Mouse (Mus musculus) myocyte (in vitro differentiated cells): Measurements from ENCODE around the gene Pacsin3. TPM values are rescaled to one million over a fixed set of nuclear protein-coding genes. Genes with fewer than 3 reads are reported as not detected.

Source experiments
- H3K27me3 ChIP-seq: one replicate; pipeline ENCODE4 v1.6.1; 2011; ENCODE audit not compliant: control insufficient read depth, insufficient read depth, insufficient read length
- H3K36me3 ChIP-seq: one replicate; pipeline ENCODE4 v1.6.1; 2011; ENCODE audit not compliant: control insufficient read depth, insufficient read depth
- H3K4me2 ChIP-seq: one replicate; pipeline ENCODE4 v1.6.1; 2011; ENCODE audit warnings: low read depth, control low read depth
- H3K4me3 ChIP-seq: one replicate; pipeline ENCODE4 v1.5.1; 2011; ENCODE audit warnings: mild to moderate bottlenecking, control low read depth, moderate library complexity
- H3K79me2 ChIP-seq: one replicate; pipeline ENCODE4 v1.6.1; 2011; ENCODE audit not compliant: control insufficient read depth, insufficient read depth
- H3ac ChIP-seq: one replicate; pipeline ENCODE4 v1.6.1; 2011; ENCODE audit not compliant: control insufficient read depth, insufficient read length
- CEBPB ChIP-seq: IDR thresholded peaks from 2 replicates; pipeline ENCODE4 v1.6.1; 2011; ENCODE audit warnings: mild to moderate bottlenecking, moderate library complexity; ENCODE audit not compliant: poor library complexity, insufficient read depth, severe bottlenecking
- E2F4 ChIP-seq: IDR thresholded peaks from one replicate; pipeline ENCODE4 v1.6.1; 2011; ENCODE audit warnings: mild to moderate bottlenecking, control low read depth, moderate library complexity; ENCODE audit not compliant: insufficient read depth
- MAX ChIP-seq: IDR thresholded peaks from one replicate; pipeline ENCODE4 v1.6.1; 2011; ENCODE audit warnings: low read depth, mild to moderate bottlenecking, control low read depth
- MYOD1 ChIP-seq, 3 experiments: IDR thresholded peaks; one replicate each; pipeline ENCODE4 v1.6.1; 2011; ENCODE audit warnings: control low read depth in 2 of 3, low read depth in 2 of 3, mild to moderate bottlenecking in 2 of 3, moderate library complexity in 1 of 3; ENCODE audit not compliant: insufficient read length in 2 of 3, control insufficient read depth in 1 of 3
- MYOG ChIP-seq, 3 experiments: IDR thresholded peaks; one replicate each; pipeline ENCODE4 v1.6.1; 2011; ENCODE audit warnings: control low read depth in 2 of 3, low read depth in 2 of 3, mild to moderate bottlenecking in 2 of 3; ENCODE audit not compliant: insufficient read length in 2 of 3, control insufficient read depth in 1 of 3, insufficient read depth in 1 of 3
- POLR2A ChIP-seq: IDR thresholded peaks from one replicate; pipeline ENCODE4 v1.6.1; 2011; ENCODE audit warnings: low read depth, mild to moderate bottlenecking, control low read depth, moderate library complexity; ENCODE audit not compliant: insufficient read length
- POLR2AphosphoS2 ChIP-seq: IDR thresholded peaks from one replicate; pipeline ENCODE4 v1.6.1; 2011; ENCODE audit warnings: low read depth, control low read depth; ENCODE audit not compliant: insufficient read length
- REST ChIP-seq: IDR thresholded peaks from one replicate; pipeline ENCODE4 v1.6.1; 2011; ENCODE audit warnings: mild to moderate bottlenecking, control low read depth, moderate library complexity; ENCODE audit not compliant: insufficient read depth, insufficient read length
- SRF ChIP-seq: IDR thresholded peaks from one replicate; pipeline ENCODE4 v1.6.1; 2011; ENCODE audit warnings: low read depth; ENCODE audit not compliant: control insufficient read depth, insufficient read length
- TCF12 ChIP-seq: IDR thresholded peaks from one replicate; pipeline ENCODE4 v1.6.1; 2011; ENCODE audit warnings: mild to moderate bottlenecking, control low read depth; ENCODE audit not compliant: poor library complexity, insufficient read depth, severe bottlenecking
- TCF3 ChIP-seq: IDR thresholded peaks from one replicate; pipeline ENCODE4 v1.6.1; 2011; ENCODE audit warnings: low read depth, control low read depth; ENCODE audit not compliant: insufficient read length
- USF1 ChIP-seq: IDR thresholded peaks from one replicate; pipeline ENCODE4 v1.6.1; 2011; ENCODE audit warnings: low read depth, mild to moderate bottlenecking, control low read depth, moderate library complexity
- polyA plus RNA-seq: library from polyadenylated mRNA; unstranded; fragments of >200 nt; fragmentation: generic; extraction: Trizol; gene quantifications from one replicate; pipeline ENCODE4 v1.2.1, GENCODE M21; 2012; ENCODE audit warnings: missing spikeins

Pacsin3 gene
- polyA plus RNA-seq, 1 experiment: 141 TPM

- Histone ChIP-seq H3ac (no peak overlapping the region), H3K79me2 (no peaks in the 10 kb centered on the region), H3K4me2 (no peak overlapping the region), H3K4me3 (no peak overlapping the region), H3K36me3 (peaks cover 23% of the 10 kb centered on the region), H3K27me3 (no peaks in the 10 kb centered on the region)
- TF ChIP-seq TCF3 (no peak), TCF12 (no peak), MYOD1 (IDR thresholded peaks at IDR 0.05; ENCODE audit: control insufficient read depth in 1 of 3, insufficient read length in 2 of 3, low read depth in 2 of 3) (no peak), POLR2A (peak; percentile 31), MAX (no peak), CEBPB (no peak), E2F4 (no peak), USF1 (no peak), POLR2AphosphoS2 (peak; percentile 91), SRF (no peak), REST (no peak), MYOG (IDR thresholded peaks at IDR 0.05; ENCODE audit: control insufficient read depth in 1 of 3, insufficient read depth in 1 of 3, insufficient read length in 2 of 3, low read depth in 2 of 3) (no peak)
Measured at GRCm38 (mm10) chr2:91278749-91279371, 23.1 kb downstream of the Pacsin3 start.

DNA sequence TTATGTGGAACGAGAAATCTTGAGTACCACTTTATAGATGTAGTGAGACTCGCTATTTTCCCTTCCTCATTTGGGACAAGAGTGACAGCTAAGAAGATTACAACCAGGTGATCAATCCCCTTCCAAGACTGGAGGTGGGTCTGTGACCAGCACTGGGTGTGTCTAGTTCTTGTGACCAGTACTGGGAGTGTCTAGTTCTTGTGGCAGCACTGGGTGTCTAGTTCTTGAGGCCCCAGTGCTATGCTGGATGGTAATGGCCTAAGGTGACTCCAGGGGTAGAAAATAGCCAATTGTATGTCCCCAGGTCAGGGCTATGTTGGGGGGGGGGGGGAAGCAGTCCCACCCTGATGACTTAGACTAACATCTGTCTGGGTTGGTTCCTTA is 23.6 kb downstream of the Pacsin3 start:
- H3K27me3 ChIP-seq: no peaks in the 10 kb centered on the region
- H3ac ChIP-seq: no peak overlapping the region

DNA sequence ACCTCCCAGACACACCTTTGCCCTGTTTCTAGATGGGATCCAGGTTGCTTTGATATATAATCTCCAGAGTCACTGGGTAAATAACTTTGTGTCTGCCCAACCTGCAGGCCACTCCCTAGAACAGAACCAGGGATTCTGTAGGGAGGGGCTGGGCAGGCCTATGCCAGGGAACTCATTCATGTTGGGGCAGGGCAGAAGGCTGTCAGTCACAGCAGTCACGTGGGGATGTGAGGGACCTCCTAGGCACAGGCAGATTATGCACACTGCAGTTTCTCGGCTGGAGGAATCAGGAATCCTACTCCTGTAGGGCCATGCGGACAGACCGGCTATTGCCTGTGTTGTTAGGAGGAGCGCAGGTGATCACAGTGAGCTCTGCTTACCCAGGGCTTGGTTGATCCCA is 25.6 kb downstream of the Pacsin3 start:
- TF ChIP-seq TCF3 (no peak), POLR2AphosphoS2 (peak; percentile 61)
- no peak overlapping the region for H3ac ChIP-seq
- no peaks in the 10 kb centered on the region for H3K27me3 ChIP-seq
- no peaks in the 10 kb centered on the region for H3K36me3 ChIP-seq
- H3K4me2 ChIP-seq: no peak overlapping the region
- no peak overlapping the region for H3K4me3 ChIP-seq
- no peaks in the 10 kb centered on the region for H3K79me2 ChIP-seq

More for the DNA sequence above, 23.6 kb downstream of the Pacsin3 start:
- no peak for TF ChIP-seq POLR2A
- TF ChIP-seq POLR2AphosphoS2: no peak
- no peak for TF ChIP-seq MYOD1 (IDR thresholded peaks at IDR 0.05; ENCODE audit: control insufficient read depth in 1 of 3, insufficient read length in 2 of 3, low read depth in 2 of 3)
- no peak for TF ChIP-seq MAX
- no peak for TF ChIP-seq TCF3
- TF ChIP-seq REST: no peak
- TF ChIP-seq USF1: no peak
- TF ChIP-seq SRF: no peak
- TF ChIP-seq TCF12: no peak
- no peak for TF ChIP-seq CEBPB
- no peak for TF ChIP-seq MYOG (IDR thresholded peaks at IDR 0.05; ENCODE audit: control insufficient read depth in 1 of 3, insufficient read depth in 1 of 3, insufficient read length in 2 of 3, low read depth in 2 of 3)
- no peak for TF ChIP-seq E2F4
- no peak overlapping the region for H3K4me3 ChIP-seq
- no peak overlapping the region for H3K4me2 ChIP-seq
- no peaks in the 10 kb centered on the region for H3K79me2 ChIP-seq
- peaks cover 18% of the 10 kb centered on the region for H3K36me3 ChIP-seq

DNA sequence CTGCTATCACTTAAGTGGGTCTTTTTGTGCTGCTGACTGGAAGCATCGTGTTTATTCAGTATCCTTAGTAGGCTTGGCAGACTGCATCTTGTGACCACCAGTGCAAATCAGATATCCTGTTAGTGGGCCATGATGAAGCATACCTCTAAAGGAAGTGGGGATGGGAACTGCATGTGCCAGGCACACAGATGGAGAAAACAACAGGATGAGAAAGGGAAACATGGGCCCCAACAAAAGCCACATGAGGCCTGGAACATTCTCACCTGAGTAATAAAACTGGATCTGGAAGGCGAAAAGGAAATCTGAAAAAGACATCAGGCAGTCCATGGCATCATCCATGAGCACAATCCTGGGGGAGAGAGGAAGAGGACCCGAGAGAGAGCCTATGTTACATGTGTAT is 28.2 kb downstream of the Pacsin3 start:
- no peak overlapping the region for H3K4me2 ChIP-seq
- H3K36me3 ChIP-seq: no peaks in the 10 kb centered on the region
- H3K27me3 ChIP-seq: no peaks in the 10 kb centered on the region
- no peak overlapping the region for H3K4me3 ChIP-seq
- no peaks in the 10 kb centered on the region for H3K79me2 ChIP-seq
- TF ChIP-seq POLR2A (no peak), USF1 (no peak), MYOG (IDR thresholded peaks at IDR 0.05; ENCODE audit: control insufficient read depth in 1 of 3, insufficient read depth in 1 of 3, insufficient read length in 2 of 3, low read depth in 2 of 3) (no peak), MAX (no peak), SRF (no peak), POLR2AphosphoS2 (no peak), TCF3 (no peak), REST (no peak), E2F4 (no peak), MYOD1 (IDR thresholded peaks at IDR 0.05; ENCODE audit: control insufficient read depth in 1 of 3, insufficient read length in 2 of 3, low read depth in 2 of 3) (no peak), CEBPB (no peak), TCF12 (no peak)
- H3ac ChIP-seq: no peak overlapping the region
